Mouse (Mus musculus) thymus, postnatal 25 days (tissue): ENCODE data around the gene Pdha2.

Source experiments
- DNase-seq: peaks from one replicate; pipeline ENCODE4 v3.0.0; 2022

Gene Pdha2

DNA sequence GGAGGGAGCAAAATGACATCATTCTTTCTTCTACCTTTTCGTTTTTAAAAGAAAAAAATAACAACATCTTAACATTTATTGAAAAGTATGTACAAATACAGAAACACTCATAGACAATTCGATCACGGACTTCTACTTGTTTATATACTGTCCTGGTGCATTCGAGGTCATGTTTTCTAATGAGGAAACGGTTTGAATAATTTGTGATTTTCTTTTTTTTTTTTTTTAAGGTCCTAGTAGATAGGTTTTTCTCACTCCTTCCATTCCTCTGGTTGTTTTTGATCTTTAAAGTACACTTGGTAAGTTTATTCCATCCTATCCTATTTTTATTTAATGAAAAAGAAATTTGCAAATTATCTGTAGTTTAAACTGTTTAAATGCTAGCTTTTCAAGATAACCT, at the start of gene Pdha2:
Gene Pdha2 (minus strand): TSS at position 101 of the 400 bp plus-strand sequence.
- DNase-seq, result no peak

- DNase-seq, result no peak
These were observed 48.4 kb upstream of the Pdha2 start for GRCm38 (mm10) chr3:141260518-141260917.

DNA sequence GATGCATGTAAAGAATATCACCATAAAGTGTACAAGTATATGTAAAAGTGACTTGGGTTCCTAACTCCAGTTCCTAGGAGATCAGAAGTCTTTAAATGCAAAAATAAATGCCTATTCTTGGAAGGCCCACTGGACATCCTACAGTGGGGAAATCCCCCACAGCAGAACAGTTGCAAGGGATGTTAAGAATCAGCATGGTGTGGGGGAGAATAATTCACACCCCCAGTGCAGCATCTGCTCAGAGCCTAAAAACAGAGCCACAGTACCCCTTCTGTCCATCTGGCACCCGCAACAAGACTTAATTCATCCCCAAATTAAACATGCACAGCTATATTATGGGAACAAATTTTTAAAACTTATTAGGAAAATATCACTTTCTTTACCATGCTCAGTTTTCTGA, 39.3 kb upstream of the Pdha2 start:
- DNase-seq, result no peak

DNA sequence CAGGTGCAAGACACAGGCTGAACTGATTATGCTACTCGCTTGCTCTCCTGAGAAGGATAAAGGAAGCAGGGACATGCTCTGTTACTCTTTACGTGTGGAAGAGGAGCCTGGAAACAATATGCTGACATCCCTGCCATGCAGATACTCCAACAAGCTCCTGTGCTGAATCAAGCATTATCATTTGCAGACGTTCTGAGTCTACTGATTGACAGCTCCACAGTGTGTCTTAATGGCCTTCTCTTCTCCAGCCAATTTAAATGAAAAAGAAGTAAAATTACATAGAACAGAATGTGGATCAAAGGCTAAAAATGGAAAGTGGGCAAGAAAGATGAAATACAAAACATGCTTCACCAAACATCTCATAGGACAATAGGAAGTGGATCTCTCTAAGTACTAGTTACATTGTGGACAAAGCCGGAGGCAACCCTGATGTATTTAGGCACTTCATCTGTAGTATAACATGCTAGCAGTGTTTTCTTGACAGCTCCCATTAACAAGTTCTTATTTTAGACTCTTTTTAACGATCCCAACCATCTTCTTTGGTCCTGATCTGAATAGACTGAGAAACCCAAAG, 32.7 kb upstream of the Pdha2 start:
- no peak for DNase-seq

DNA sequence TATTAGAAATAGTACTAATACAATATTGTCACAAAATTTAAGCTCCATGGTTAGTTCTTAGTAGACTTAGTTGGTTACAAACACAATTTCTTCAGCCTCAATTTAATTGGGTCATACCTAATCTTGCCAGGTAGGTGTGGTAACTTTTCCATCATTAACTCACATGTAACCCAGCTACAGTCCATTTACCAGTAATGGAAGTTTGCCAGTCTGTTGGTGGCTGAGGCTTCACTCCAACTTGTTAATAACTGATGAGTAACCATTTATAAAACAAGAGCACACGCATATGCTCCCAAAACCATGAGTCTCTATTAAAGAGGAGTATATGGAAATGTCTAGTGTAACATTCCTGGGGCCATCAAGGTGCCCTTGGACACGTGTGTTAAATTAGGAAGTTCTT, 25.9 kb upstream of the Pdha2 start:
- DNase-seq, result no peak

GRCm38 (mm10) chr3:141229148-141229547, 17.0 kb upstream of the Pdha2 start:
- DNase-seq, result no peak

GRCm38 (mm10) chr3:141222339-141222738, 10.2 kb upstream of the Pdha2 start:
- no peak for DNase-seq

DNA sequence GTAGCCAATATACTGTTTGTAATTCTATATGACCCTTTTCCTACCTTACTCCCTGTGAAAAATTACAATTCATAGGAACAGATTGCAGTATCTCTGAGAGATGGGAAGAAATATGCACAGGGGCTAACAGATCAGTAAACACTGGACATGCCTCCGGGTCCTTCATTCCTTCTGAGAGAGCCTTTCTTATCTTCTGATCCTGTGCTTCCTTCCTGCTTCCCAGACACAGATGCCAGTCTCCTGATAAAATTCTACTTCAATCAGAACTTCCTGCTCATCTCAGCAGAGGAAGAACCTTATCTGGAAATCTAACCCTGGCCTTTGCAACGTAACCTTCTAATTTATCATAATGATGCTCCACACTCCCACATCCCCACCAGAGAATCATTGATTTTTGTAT, 6.4 kb upstream of the Pdha2 start:
- DNase-seq, result no peak

DNA sequence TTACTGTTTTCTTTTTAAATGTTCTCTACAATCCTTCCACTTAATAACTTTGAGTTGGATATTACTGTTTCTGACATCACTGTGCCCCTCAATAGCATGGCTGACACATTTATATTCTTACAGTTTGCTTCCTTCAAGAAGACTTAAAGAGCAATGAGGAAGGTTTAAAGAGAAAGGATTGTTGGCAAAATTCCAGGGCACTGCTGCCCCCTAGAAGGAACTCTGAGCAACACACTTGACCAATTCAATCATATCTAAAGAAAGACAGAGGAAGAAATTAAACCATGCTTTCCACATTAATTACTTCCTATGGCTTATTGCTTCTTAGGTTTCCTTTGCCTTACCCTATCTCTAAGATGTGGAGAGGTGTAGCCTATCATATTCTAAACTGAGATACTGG, 4.8 kb upstream of the Pdha2 start:
- DNase-seq, result no peak

DNA sequence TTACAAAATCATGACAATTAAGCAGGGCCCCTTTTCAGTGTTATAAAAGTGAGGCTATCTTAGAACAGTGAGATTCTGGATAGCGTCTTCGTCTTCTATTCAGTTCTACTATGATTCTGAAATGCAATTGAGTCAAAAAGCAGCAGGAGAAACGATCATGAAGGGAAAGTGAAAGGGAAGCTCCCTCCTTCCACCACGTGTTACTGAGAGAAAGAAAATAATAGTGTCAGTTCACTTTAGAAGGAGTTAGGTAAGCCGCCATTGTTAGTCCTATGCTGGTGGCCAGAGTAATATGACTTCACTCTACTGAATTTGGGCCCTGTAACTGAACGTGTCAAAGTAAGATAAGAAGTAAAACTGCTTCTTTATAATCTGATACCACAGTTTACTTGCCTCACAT, 4.1 kb upstream of the Pdha2 start:
- DNase-seq, result no peak

DNA sequence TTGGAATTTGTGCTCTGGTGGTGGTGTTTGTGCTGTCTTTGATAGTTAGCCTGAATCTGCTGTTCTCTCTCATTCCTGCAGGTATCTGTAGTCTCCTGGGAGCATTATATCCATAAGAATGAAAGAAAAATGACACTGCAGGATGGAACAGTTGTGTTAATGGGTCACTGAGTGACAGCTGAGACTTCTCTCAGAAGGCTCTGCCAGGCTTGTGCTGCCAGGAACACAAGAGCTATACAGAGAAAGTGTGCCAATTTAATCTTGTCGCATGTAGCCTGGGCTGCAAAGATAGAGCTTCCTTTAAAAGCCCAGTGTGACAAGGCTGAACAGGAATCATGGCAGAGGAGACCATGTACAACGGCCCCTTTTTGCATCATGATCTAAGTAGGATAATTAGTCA, 2.6 kb upstream of the Pdha2 start:
- no peak for DNase-seq

- no peak for DNase-seq
These were observed 2.0 kb upstream of the Pdha2 start for GRCm38 (mm10) chr3:141214197-141214596.

DNA sequence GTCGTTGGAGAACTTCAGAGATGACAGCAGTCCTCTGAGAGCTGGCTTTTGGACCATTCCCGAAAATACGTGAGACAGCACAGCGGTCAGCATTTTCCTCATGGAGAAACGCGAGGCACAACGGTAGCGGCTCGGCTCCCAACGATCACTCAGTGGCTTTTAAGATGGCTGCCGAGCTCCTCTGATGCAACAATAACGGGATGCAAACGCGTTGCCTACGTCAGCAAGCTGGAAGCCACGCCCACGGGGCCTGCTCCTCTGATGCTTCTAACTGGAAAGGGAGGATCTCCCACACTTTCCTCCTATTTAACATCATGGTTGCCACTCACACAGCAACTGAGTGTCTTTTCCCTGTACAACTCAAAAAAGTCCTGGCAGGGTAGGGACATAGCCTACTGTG, 511 bp downstream of the Pdha2 start:
- no peak for DNase-seq

GRCm38 (mm10) chr3:141201766-141202165, 10.4 kb downstream of the Pdha2 start:
- no peak for DNase-seq

- DNase-seq, result no peak
These were observed 14.8 kb downstream of the Pdha2 start for GRCm38 (mm10) chr3:141197308-141197861.

GRCm38 (mm10) chr3:141191653-141192052, 20.5 kb downstream of the Pdha2 start:
- no peak for DNase-seq

GRCm38 (mm10) chr3:141190429-141190828, 21.7 kb downstream of the Pdha2 start:
- no peak for DNase-seq

- DNase-seq, result no peak
These were observed 51.2 kb downstream of the Pdha2 start for GRCm38 (mm10) chr3:141160986-141161385.
